Mouse (Mus musculus): ENCODE data around the gene Emilin2. TPM values are rescaled to one million over a fixed set of nuclear protein-coding genes. Genes with fewer than 3 reads are reported as not detected.

Emilin2 gene
- 5.2 and 7.0 TPM in 2 replicates for polyA plus RNA-seq (2015; fragmentation: Nextera tagmentation; extraction: Ambion mirVana)

- H3K9me3 ChIP-seq (ENCODE audit: control insufficient read depth, low read length), result no peaks in the 10 kb centered on the region
- no peak within 1 kb of the TSS for H3K27ac ChIP-seq (ENCODE audit: low read length)
- H3K27me3 ChIP-seq (ENCODE audit: control insufficient read depth, insufficient read depth, low read depth, low read length), result peaks cover 40% of the 10 kb centered on the region
- H3K36me3 ChIP-seq (ENCODE audit: control insufficient read depth, insufficient read depth, low read length), result no peaks in the 10 kb centered on the region
- H3K4me3 ChIP-seq (ENCODE audit: low read length), result peak within 1 kb of the TSS; percentile 66
- WGBS, result 8% methylated on average over 20 of the region's 20 CpGs
- peaks cover 12% of the 10 kb centered on the region for H3K4me1 ChIP-seq (replicated peaks; ENCODE audit: control insufficient read depth, insufficient read depth, low read length)
- peak within 1 kb of the TSS; percentile 70 for H3K9ac ChIP-seq (ENCODE audit: low read length)
- peak; percentile 51 for ATAC-seq (ENCODE audit: low read depth)
- peak within 1 kb of the TSS; percentile 100 for H3K4me2 ChIP-seq (ENCODE audit: low read depth, low read length)
These were observed at the start of gene Emilin2 for GRCm38 (mm10) chr17:71311340-71312171. Gene Emilin2, minus strand, starts transcription at chr17:71311978.

- Histone ChIP-seq H3K27ac (ENCODE audit: low read length) (no peak overlapping the region), H3K4me1 (replicated peaks; ENCODE audit: control insufficient read depth, insufficient read depth, low read length) (no peaks in the 10 kb centered on the region), H3K9me3 (ENCODE audit: control insufficient read depth, low read length) (no peaks in the 10 kb centered on the region), H3K4me3 (ENCODE audit: low read length) (no peak overlapping the region), H3K9ac (ENCODE audit: low read length) (no peak overlapping the region), H3K36me3 (ENCODE audit: control insufficient read depth, insufficient read depth, low read length) (peaks cover 19% of the 10 kb centered on the region), H3K27me3 (ENCODE audit: control insufficient read depth, insufficient read depth, low read depth, low read length) (no peaks in the 10 kb centered on the region), H3K4me2 (ENCODE audit: low read depth, low read length) (no peak overlapping the region)
- ATAC-seq (ENCODE audit: low read depth), result no peak
- WGBS, result 49% methylated on average over 3 of the region's 3 CpGs
These were observed 43.7 kb upstream of the Emilin2 start for GRCm38 (mm10) chr17:71355526-71355925.

- no peaks in the 10 kb centered on the region for H3K27me3 ChIP-seq (ENCODE audit: control insufficient read depth, insufficient read depth, low read depth, low read length)
- no peak overlapping the region for H3K27ac ChIP-seq (ENCODE audit: low read length)
- no peak overlapping the region for H3K4me3 ChIP-seq (ENCODE audit: low read length)
- no peaks in the 10 kb centered on the region for H3K4me1 ChIP-seq (replicated peaks; ENCODE audit: control insufficient read depth, insufficient read depth, low read length)
- WGBS, result 96% methylated on average over 11 of the region's 11 CpGs
- ATAC-seq (ENCODE audit: low read depth), result no peak
- no peak overlapping the region for H3K4me2 ChIP-seq (ENCODE audit: low read depth, low read length)
- H3K36me3 ChIP-seq (ENCODE audit: control insufficient read depth, insufficient read depth, low read length), result peaks cover 12% of the 10 kb centered on the region
- H3K9ac ChIP-seq (ENCODE audit: low read length), result no peak overlapping the region
- no peaks in the 10 kb centered on the region for H3K9me3 ChIP-seq (ENCODE audit: control insufficient read depth, low read length)
These were observed 42.4 kb upstream of the Emilin2 start for GRCm38 (mm10) chr17:71354205-71354604.

- Histone ChIP-seq H3K4me3 (ENCODE audit: low read length) (no peak overlapping the region), H3K9ac (ENCODE audit: low read length) (no peak overlapping the region), H3K27me3 (ENCODE audit: control insufficient read depth, insufficient read depth, low read depth, low read length) (no peaks in the 10 kb centered on the region), H3K36me3 (ENCODE audit: control insufficient read depth, insufficient read depth, low read length) (peaks cover 26% of the 10 kb centered on the region), H3K9me3 (ENCODE audit: control insufficient read depth, low read length) (no peaks in the 10 kb centered on the region), H3K27ac (ENCODE audit: low read length) (no peak overlapping the region), H3K4me1 (replicated peaks; ENCODE audit: control insufficient read depth, insufficient read depth, low read length) (no peaks in the 10 kb centered on the region), H3K4me2 (ENCODE audit: low read depth, low read length) (no peak overlapping the region)
- 90% methylated on average over 3 of the region's 3 CpGs for WGBS
- ATAC-seq (ENCODE audit: low read depth), result no peak
These were observed 36.4 kb upstream of the Emilin2 start for GRCm38 (mm10) chr17:71348188-71348587.

- Histone ChIP-seq H3K27ac (ENCODE audit: low read length) (no peak overlapping the region), H3K4me2 (ENCODE audit: low read depth, low read length) (no peak overlapping the region), H3K9me3 (ENCODE audit: control insufficient read depth, low read length) (no peaks in the 10 kb centered on the region), H3K27me3 (ENCODE audit: control insufficient read depth, insufficient read depth, low read depth, low read length) (no peaks in the 10 kb centered on the region), H3K4me3 (ENCODE audit: low read length) (no peak overlapping the region), H3K9ac (ENCODE audit: low read length) (no peak overlapping the region), H3K4me1 (replicated peaks; ENCODE audit: control insufficient read depth, insufficient read depth, low read length) (no peaks in the 10 kb centered on the region), H3K36me3 (ENCODE audit: control insufficient read depth, insufficient read depth, low read length) (peaks cover 9% of the 10 kb centered on the region)
- ATAC-seq (ENCODE audit: low read depth), result no peak
- WGBS, result 86% methylated on average over 3 of the region's 3 CpGs
These were observed 30.2 kb upstream of the Emilin2 start for GRCm38 (mm10) chr17:71342006-71342405.

GRCm38 (mm10) chr17:71338627-71339026, 26.8 kb upstream of the Emilin2 start:
- ATAC-seq (ENCODE audit: low read depth), result no peak
- Histone ChIP-seq H3K4me1 (replicated peaks; ENCODE audit: control insufficient read depth, insufficient read depth, low read length) (no peaks in the 10 kb centered on the region), H3K36me3 (ENCODE audit: control insufficient read depth, insufficient read depth, low read length) (no peaks in the 10 kb centered on the region), H3K9me3 (ENCODE audit: control insufficient read depth, low read length) (no peaks in the 10 kb centered on the region), H3K9ac (ENCODE audit: low read length) (no peak overlapping the region), H3K27me3 (ENCODE audit: control insufficient read depth, insufficient read depth, low read depth, low read length) (no peaks in the 10 kb centered on the region), H3K4me2 (ENCODE audit: low read depth, low read length) (no peak overlapping the region), H3K27ac (ENCODE audit: low read length) (no peak overlapping the region), H3K4me3 (ENCODE audit: low read length) (no peak overlapping the region)
- WGBS, result 89% methylated on average over 6 of the region's 6 CpGs

GRCm38 (mm10) chr17:71337546-71337945, 25.8 kb upstream of the Emilin2 start:
- no peak overlapping the region for H3K9ac ChIP-seq (ENCODE audit: low read length)
- no peaks in the 10 kb centered on the region for H3K27me3 ChIP-seq (ENCODE audit: control insufficient read depth, insufficient read depth, low read depth, low read length)
- H3K9me3 ChIP-seq (ENCODE audit: control insufficient read depth, low read length), result no peaks in the 10 kb centered on the region
- no peak overlapping the region for H3K27ac ChIP-seq (ENCODE audit: low read length)
- H3K4me1 ChIP-seq (replicated peaks; ENCODE audit: control insufficient read depth, insufficient read depth, low read length), result no peaks in the 10 kb centered on the region
- ATAC-seq (ENCODE audit: low read depth), result no peak
- H3K4me2 ChIP-seq (ENCODE audit: low read depth, low read length), result no peak overlapping the region
- WGBS, result 90% methylated on average over 9 of the region's 9 CpGs
- no peak overlapping the region for H3K4me3 ChIP-seq (ENCODE audit: low read length)
- H3K36me3 ChIP-seq (ENCODE audit: control insufficient read depth, insufficient read depth, low read length), result no peaks in the 10 kb centered on the region

GRCm38 (mm10) chr17:71336421-71336820, 24.6 kb upstream of the Emilin2 start:
- no peaks in the 10 kb centered on the region for H3K9me3 ChIP-seq (ENCODE audit: control insufficient read depth, low read length)
- 55% methylated on average over 8 of the region's 8 CpGs for WGBS
- no peak overlapping the region for H3K4me2 ChIP-seq (ENCODE audit: low read depth, low read length)
- no peaks in the 10 kb centered on the region for H3K4me1 ChIP-seq (replicated peaks; ENCODE audit: control insufficient read depth, insufficient read depth, low read length)
- no peak overlapping the region for H3K9ac ChIP-seq (ENCODE audit: low read length)
- H3K27me3 ChIP-seq (ENCODE audit: control insufficient read depth, insufficient read depth, low read depth, low read length), result no peaks in the 10 kb centered on the region
- H3K27ac ChIP-seq (ENCODE audit: low read length), result no peak overlapping the region
- peak; percentile 89 for ATAC-seq (ENCODE audit: low read depth)
- H3K4me3 ChIP-seq (ENCODE audit: low read length), result no peak overlapping the region
- no peaks in the 10 kb centered on the region for H3K36me3 ChIP-seq (ENCODE audit: control insufficient read depth, insufficient read depth, low read length)

- ATAC-seq (ENCODE audit: low read depth), result no peak
These were observed 20.5 kb upstream of the Emilin2 start for GRCm38 (mm10) chr17:71332298-71332697.

More at GRCm38 (mm10) chr17:71332298-71332697, 20.5 kb upstream of the Emilin2 start:
- Histone ChIP-seq H3K4me2 (ENCODE audit: low read depth, low read length) (no peak overlapping the region), H3K27me3 (ENCODE audit: control insufficient read depth, insufficient read depth, low read depth, low read length) (no peaks in the 10 kb centered on the region), H3K36me3 (ENCODE audit: control insufficient read depth, insufficient read depth, low read length) (no peaks in the 10 kb centered on the region), H3K27ac (ENCODE audit: low read length) (no peak overlapping the region), H3K9me3 (ENCODE audit: control insufficient read depth, low read length) (no peaks in the 10 kb centered on the region), H3K4me3 (ENCODE audit: low read length) (no peak overlapping the region), H3K9ac (ENCODE audit: low read length) (no peak overlapping the region), H3K4me1 (replicated peaks; ENCODE audit: control insufficient read depth, insufficient read depth, low read length) (no peaks in the 10 kb centered on the region)
- WGBS, result 28% methylated on average over 15 of the region's 15 CpGs
